Mouse (Mus musculus): ENCODE measurements around the gene Pard3b. TPM values are rescaled to one million over a fixed set of nuclear protein-coding genes. Genes with fewer than 3 reads are reported as not detected.

The Pard3b gene
- polyA plus RNA-seq, 1 experiment from 2014 or later = 6.7 TPM

DNA sequence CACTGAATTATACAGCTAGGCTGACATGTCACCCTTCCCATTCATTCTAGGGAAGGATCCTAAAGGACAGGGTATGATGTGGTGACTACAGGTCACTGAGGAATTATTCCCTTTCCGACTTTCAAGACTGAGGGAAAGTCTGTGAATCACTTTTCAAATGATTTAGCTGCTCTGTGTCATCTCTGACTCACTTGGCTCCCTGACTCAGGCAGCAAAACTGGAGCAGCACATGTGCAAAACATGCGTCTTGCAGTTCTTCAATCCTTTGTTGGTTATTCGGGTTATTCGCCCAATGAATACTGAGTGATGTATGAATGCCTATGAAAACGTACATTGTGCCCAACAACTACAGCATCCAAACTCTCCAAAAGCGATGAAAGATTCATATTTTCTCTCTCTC is 912.9 kb downstream of the Pard3b start:
- WGBS = 84% methylated on average over 6 of the region's 6 CpGs
- no peaks in the 10 kb centered on the region for H3K27me3 ChIP-seq (replicated peaks)
- H3K9ac ChIP-seq = no peak overlapping the region
- H3K27ac ChIP-seq = no peak overlapping the region
- H3K9me3 ChIP-seq = no peaks in the 10 kb centered on the region
- no peak overlapping the region for H3K4me2 ChIP-seq
- H3K36me3 ChIP-seq (replicated peaks) = no peaks in the 10 kb centered on the region
- H3K4me3 ChIP-seq = no peak overlapping the region
- ATAC-seq (replicated peaks) = no peak
- H3K4me1 ChIP-seq = no peaks in the 10 kb centered on the region

GRCm38 (mm10) chr1:62555838-62556237 is 917.2 kb downstream of the Pard3b start:
- no peak overlapping the region for H3K4me3 ChIP-seq
- H3K9me3 ChIP-seq = no peaks in the 10 kb centered on the region
- H3K27me3 ChIP-seq (replicated peaks) = no peaks in the 10 kb centered on the region
- ATAC-seq (replicated peaks) = no peak
- 50% methylated on average over 1 of the region's 1 CpGs for WGBS
- no peaks in the 10 kb centered on the region for H3K4me1 ChIP-seq
- H3K27ac ChIP-seq = no peak overlapping the region
- no peaks in the 10 kb centered on the region for H3K36me3 ChIP-seq (replicated peaks)
- H3K4me2 ChIP-seq = no peak overlapping the region
- H3K9ac ChIP-seq = no peak overlapping the region

DNA sequence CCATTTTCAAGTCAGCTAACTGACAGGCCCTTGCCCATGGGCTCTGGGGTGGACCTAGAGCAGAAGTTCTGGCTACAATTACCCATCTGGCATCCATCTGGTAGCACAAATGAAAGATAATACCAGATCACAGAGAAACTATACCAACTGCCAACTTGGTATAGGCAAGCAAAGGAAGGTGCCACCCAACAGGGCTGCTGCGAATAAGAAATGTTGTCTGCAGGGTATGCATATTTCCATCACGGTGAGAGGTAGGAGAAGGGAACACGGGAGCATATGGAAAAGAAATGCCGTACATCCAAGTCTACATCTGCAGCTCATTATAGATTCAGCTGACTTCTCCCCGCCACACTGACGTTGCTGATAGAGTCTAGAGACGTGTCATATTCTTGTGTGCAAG is 924.4 kb downstream of the Pard3b start:
- Histone ChIP-seq H3K27me3 (replicated peaks) (no peaks in the 10 kb centered on the region), H3K4me1 (peaks cover 12% of the 10 kb centered on the region; the same call in 1 of the 2 replicates), H3K9ac (no peak overlapping the region), H3K36me3 (replicated peaks) (no peaks in the 10 kb centered on the region), H3K4me3 (no peak overlapping the region), H3K27ac (no peak overlapping the region), H3K9me3 (no peaks in the 10 kb centered on the region), H3K4me2 (no peak overlapping the region)
- no peak for ATAC-seq (replicated peaks)
- 68% methylated on average over 7 of the region's 7 CpGs for WGBS

DNA sequence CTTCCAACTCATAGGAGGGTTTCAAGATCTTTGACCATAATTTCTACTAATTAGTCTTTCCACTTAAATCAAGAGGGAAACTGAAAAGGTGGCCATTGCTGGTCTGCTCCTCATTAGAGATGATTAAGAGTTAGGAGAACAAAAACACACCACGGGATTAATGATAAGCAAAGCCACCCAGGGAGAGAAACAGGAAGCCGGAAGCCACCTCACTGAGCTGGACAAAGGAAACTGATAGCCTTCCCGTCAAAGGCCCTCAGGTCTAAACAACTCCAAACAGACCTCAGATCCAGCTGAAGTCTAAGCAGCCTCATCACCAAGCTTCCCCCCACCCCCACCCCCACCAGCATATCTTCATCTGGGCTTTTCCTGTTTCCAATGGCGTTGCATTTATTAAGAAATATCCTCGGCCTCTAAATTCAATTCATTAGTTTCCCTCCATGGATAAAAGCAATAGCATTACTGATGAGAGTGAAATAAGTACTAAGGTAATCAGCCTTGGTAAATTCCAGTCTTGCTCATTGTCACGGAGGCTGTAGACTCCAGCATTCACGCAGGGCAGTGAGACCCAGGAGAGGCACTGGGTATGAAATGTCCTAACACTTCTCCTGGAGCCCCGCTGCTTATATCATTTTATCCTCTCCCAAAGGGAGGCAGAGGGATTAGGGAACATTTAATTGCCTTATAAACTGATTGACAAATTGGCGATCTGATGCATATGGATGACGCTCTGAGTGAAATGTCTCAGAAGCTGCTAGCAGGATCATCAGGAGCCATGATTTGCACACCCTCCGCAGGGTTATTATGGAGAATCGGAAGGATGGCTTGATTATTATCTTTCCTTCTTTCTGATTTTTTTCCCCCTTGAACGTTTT is 925.9 kb downstream of the Pard3b start:
- no peaks in the 10 kb centered on the region for H3K36me3 ChIP-seq (replicated peaks)
- H3K4me1 ChIP-seq = peaks cover 12% of the 10 kb centered on the region; the same call in 1 of the 2 replicates
- H3K27me3 ChIP-seq (replicated peaks) = no peaks in the 10 kb centered on the region
- no peak overlapping the region for H3K4me3 ChIP-seq
- H3K4me2 ChIP-seq = peak overlapping the region; percentile 23; the same call in 1 of the 2 replicates
- no peak; the same call in 1 of the 2 replicates for ATAC-seq (replicated peaks)
- no peaks in the 10 kb centered on the region for H3K9me3 ChIP-seq
- H3K9ac ChIP-seq = no peak overlapping the region
- H3K27ac ChIP-seq = peak overlapping the region; percentile 14; the same call in 1 of the 2 replicates
- WGBS = 15% methylated on average over 13 of the region's 13 CpGs

DNA sequence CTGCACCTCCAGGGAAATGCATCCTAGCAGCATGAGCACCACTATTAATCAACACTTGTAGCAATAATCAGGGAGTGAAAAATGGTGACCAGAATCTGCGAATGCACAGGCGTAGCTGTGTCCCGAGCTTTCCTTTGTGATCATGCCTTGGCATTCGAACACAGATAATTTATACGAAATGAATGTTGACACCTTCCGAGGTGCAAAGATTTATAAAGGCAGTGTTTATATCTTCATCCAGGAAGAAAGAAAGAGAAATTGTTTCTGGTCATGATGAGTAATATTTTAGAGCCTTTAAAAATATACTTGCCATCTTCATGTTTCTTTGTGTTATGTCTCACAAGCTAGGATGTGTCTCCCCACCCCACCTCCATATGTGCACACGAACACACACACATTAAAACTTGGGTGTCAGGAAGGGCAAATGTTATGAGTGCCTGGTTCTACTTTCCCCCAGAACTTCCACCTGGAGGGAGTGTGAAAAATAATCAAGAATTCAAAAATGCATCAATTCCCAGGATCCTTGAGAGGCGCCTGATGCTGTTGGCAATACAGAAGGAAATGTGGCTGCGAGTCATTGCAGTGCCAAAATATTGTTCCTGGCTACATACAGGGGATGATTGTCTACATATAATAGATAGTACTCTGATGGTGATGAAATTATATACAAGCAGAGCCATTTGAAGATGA is 926.6 kb downstream of the Pard3b start:
- ATAC-seq (replicated peaks) = no peak
- Histone ChIP-seq H3K27ac (peak overlapping the region; percentile 14; the same call in 1 of the 2 replicates), H3K4me1 (peaks cover 12% of the 10 kb centered on the region; the same call in 1 of the 2 replicates), H3K4me3 (no peak overlapping the region), H3K27me3 (replicated peaks) (no peaks in the 10 kb centered on the region), H3K4me2 (peak overlapping the region; percentile 23; the same call in 1 of the 2 replicates), H3K36me3 (replicated peaks) (no peaks in the 10 kb centered on the region), H3K9me3 (no peaks in the 10 kb centered on the region), H3K9ac (no peak overlapping the region)
- WGBS = 61% methylated on average over 9 of the region's 9 CpGs

DNA sequence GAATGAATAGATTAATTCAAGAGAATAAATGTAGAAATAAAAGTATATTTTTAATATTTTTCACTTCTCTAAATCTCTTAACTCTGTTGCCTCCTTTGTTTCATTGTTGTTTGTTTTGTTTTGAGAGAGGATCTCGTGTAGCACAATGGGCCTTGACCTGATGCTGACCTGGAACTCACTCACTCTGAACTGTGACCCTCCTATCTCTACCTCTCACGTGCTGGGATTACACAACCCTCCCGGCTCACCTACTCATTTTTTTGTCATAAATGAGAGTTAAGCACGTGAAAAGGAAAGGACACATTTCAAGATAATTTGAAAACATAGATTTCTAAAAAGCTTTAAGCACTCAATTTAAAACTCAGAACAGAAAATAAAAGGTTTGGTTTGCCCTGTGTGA is 928.0 kb downstream of the Pard3b start:
- Histone ChIP-seq H3K9me3 (no peaks in the 10 kb centered on the region), H3K4me2 (no peak overlapping the region), H3K9ac (no peak overlapping the region), H3K27ac (no peak overlapping the region), H3K36me3 (replicated peaks) (no peaks in the 10 kb centered on the region), H3K4me3 (no peak overlapping the region), H3K4me1 (peaks cover 12% of the 10 kb centered on the region; the same call in 1 of the 2 replicates), H3K27me3 (replicated peaks) (no peaks in the 10 kb centered on the region)
- ATAC-seq (replicated peaks) = no peak
- 23% methylated on average over 4 of the region's 4 CpGs for WGBS

DNA sequence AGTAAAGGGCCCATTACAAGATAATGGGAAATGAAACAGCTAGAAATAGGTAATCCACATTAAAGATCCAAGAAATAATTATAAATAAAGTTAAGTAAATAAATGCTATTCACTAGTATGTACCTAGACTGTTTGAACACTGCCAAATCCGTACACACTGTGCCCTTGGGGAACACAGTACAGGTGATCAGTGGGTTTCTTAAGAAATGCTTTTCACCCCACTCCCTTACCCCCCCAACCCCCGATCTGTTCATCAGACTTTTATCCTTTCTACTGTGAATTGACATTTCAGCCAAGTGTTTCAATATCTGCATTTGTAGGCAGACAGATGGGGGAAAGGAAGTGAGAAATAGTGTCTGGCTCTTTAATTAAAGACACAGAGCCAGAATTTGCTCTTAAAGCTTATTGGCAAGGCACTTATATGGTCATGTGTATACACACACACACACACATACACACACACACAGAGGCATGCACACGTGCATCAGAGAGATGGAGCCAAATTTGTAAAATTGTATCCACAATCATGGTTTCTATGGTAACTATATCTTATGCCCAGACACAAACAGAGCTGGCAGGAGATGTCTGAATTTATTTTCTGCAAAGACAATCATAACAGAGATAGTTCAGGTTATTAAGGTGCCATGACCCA is 938.4 kb downstream of the Pard3b start:
- Histone ChIP-seq H3K4me2 (no peak overlapping the region), H3K36me3 (replicated peaks) (no peaks in the 10 kb centered on the region), H3K4me3 (no peak overlapping the region), H3K9me3 (no peaks in the 10 kb centered on the region), H3K4me1 (peaks cover 8% of the 10 kb centered on the region), H3K9ac (no peak overlapping the region), H3K27me3 (replicated peaks) (no peaks in the 10 kb centered on the region), H3K27ac (no peak overlapping the region)
- WGBS = 56% methylated on average over 3 of the region's 3 CpGs
- ATAC-seq (replicated peaks) = 0 out of 2 replicates have a peak, but pooled peaks have one; percentile 39

- Histone ChIP-seq H3K4me2 (no peak overlapping the region), H3K4me1 (peaks cover 8% of the 10 kb centered on the region), H3K27me3 (replicated peaks) (no peaks in the 10 kb centered on the region), H3K9me3 (no peaks in the 10 kb centered on the region), H3K9ac (no peak overlapping the region), H3K27ac (no peak overlapping the region), H3K36me3 (replicated peaks) (no peaks in the 10 kb centered on the region), H3K4me3 (no peak overlapping the region)
- no peak for ATAC-seq (replicated peaks)
- WGBS = 81% methylated on average over 7 of the region's 7 CpGs
Measured at GRCm38 (mm10) chr1:62579024-62579765, 940.6 kb downstream of the Pard3b start.

- no peak overlapping the region for H3K4me2 ChIP-seq
- WGBS = 61% methylated on average over 4 of the region's 4 CpGs
- H3K36me3 ChIP-seq (replicated peaks) = no peaks in the 10 kb centered on the region
- H3K4me3 ChIP-seq = no peak overlapping the region
- H3K9ac ChIP-seq = no peak overlapping the region
- no peak overlapping the region for H3K27ac ChIP-seq
- no peaks in the 10 kb centered on the region for H3K9me3 ChIP-seq
- H3K4me1 ChIP-seq = peaks cover 8% of the 10 kb centered on the region
- no peaks in the 10 kb centered on the region for H3K27me3 ChIP-seq (replicated peaks)
- no peak for ATAC-seq (replicated peaks)
Measured at GRCm38 (mm10) chr1:62580314-62580935, 941.8 kb downstream of the Pard3b start.

- ATAC-seq (replicated peaks) = no peak
- 82% methylated on average over 4 of the region's 4 CpGs for WGBS
- Histone ChIP-seq H3K27me3 (replicated peaks) (no peaks in the 10 kb centered on the region), H3K36me3 (replicated peaks) (no peaks in the 10 kb centered on the region), H3K27ac (no peak overlapping the region), H3K9ac (no peak overlapping the region), H3K4me1 (peaks cover 2% of the 10 kb centered on the region), H3K4me2 (no peak overlapping the region), H3K9me3 (no peaks in the 10 kb centered on the region), H3K4me3 (no peak overlapping the region)
Measured at GRCm38 (mm10) chr1:62582476-62582875, 943.9 kb downstream of the Pard3b start.

GRCm38 (mm10) chr1:62587536-62587935 is 948.9 kb downstream of the Pard3b start:
- Histone ChIP-seq H3K9ac (no peak overlapping the region), H3K27me3 (replicated peaks) (no peaks in the 10 kb centered on the region), H3K4me1 (peaks cover 6% of the 10 kb centered on the region), H3K36me3 (replicated peaks) (no peaks in the 10 kb centered on the region), H3K9me3 (no peaks in the 10 kb centered on the region), H3K4me2 (no peak overlapping the region), H3K4me3 (no peak overlapping the region), H3K27ac (no peak overlapping the region)
- 81% methylated on average over 6 of the region's 6 CpGs for WGBS
- ATAC-seq (replicated peaks) = no peak

Data from midbrain, embryonic 15.5 days (tissue).